Mouse (Mus musculus): ENCODE measurements at regions not wholly inside any gene's neighbourhood (a gene's known extent, or its start where the extent isn't known, plus 50 kb on each side); places are given as distances from the start of the nearest gene placed in this dataset.

- DNase-seq (ENCODE audit: low read depth in 2 of 2, low spot score in 2 of 2): no peak
Observed at GRCm38 (mm10) chr9:52323226-52323625, 154.9 kb upstream of the Zc3h12c start.

- no peak for DNase-seq (ENCODE audit: low read depth in 2 of 2, low spot score in 2 of 2)
Observed at GRCm38 (mm10) chr9:52301521-52301920, 133.1 kb upstream of the Zc3h12c start.

- DNase-seq (ENCODE audit: low read depth in 2 of 2, low spot score in 2 of 2): no peak
Observed at GRCm38 (mm10) chr9:52298329-52298728, 130.0 kb upstream of the Zc3h12c start.

GRCm38 (mm10) chr9:52294699-52295098 is 126.3 kb upstream of the Zc3h12c start:
- DNase-seq (ENCODE audit: low read depth in 2 of 2, low spot score in 2 of 2): no peak

- DNase-seq (ENCODE audit: low read depth in 2 of 2, low spot score in 2 of 2): no peak
Observed at GRCm38 (mm10) chr9:52289069-52289468, 120.7 kb upstream of the Zc3h12c start.

GRCm38 (mm10) chr9:52287761-52288275 is 119.4 kb upstream of the Zc3h12c start:
- no peak for DNase-seq (ENCODE audit: low read depth in 2 of 2, low spot score in 2 of 2)

- DNase-seq (ENCODE audit: low read depth in 2 of 2, low spot score in 2 of 2): peak in 1 of 2 experiments; percentile 7
Observed at GRCm38 (mm10) chr9:52287246-52287651, 118.9 kb upstream of the Zc3h12c start.

GRCm38 (mm10) chr9:52286104-52286503 is 117.7 kb upstream of the Zc3h12c start:
- no peak for DNase-seq (ENCODE audit: low read depth in 2 of 2, low spot score in 2 of 2)

- DNase-seq (ENCODE audit: low read depth in 2 of 2, low spot score in 2 of 2): no peak
Observed at GRCm38 (mm10) chr9:52283558-52283957, 115.2 kb upstream of the Zc3h12c start.

- no peak for DNase-seq (ENCODE audit: low read depth in 2 of 2, low spot score in 2 of 2)
Observed at GRCm38 (mm10) chr9:52280995-52281394, 112.6 kb upstream of the Zc3h12c start.

GRCm38 (mm10) chr9:52280556-52280955 is 112.2 kb upstream of the Zc3h12c start:
- DNase-seq (ENCODE audit: low read depth in 2 of 2, low spot score in 2 of 2): no peak

- DNase-seq (ENCODE audit: low read depth in 2 of 2, low spot score in 2 of 2): no peak
Observed at GRCm38 (mm10) chr9:52278701-52279023, 110.3 kb upstream of the Zc3h12c start.

- DNase-seq (ENCODE audit: low read depth in 2 of 2, low spot score in 2 of 2): no peak
Observed at GRCm38 (mm10) chr9:52277954-52278700, 109.8 kb upstream of the Zc3h12c start.

- DNase-seq (ENCODE audit: low read depth in 2 of 2, low spot score in 2 of 2): no peak
Observed at GRCm38 (mm10) chr9:52273994-52274393, 105.6 kb upstream of the Zc3h12c start.

- DNase-seq (ENCODE audit: low read depth in 2 of 2, low spot score in 2 of 2): no peak
Observed at GRCm38 (mm10) chr9:52272668-52273067, 104.3 kb upstream of the Zc3h12c start.

GRCm38 (mm10) chr9:52271345-52272116 is 103.2 kb upstream of the Zc3h12c start:
- no peak for DNase-seq (ENCODE audit: low read depth in 2 of 2, low spot score in 2 of 2)

GRCm38 (mm10) chr9:52261538-52261937 is 93.2 kb upstream of the Zc3h12c start:
- DNase-seq (ENCODE audit: low read depth in 2 of 2, low spot score in 2 of 2): no peak

- DNase-seq (ENCODE audit: low read depth in 2 of 2, low spot score in 2 of 2): no peak
Observed at GRCm38 (mm10) chr9:52259459-52259858, 91.1 kb upstream of the Zc3h12c start.

- DNase-seq (ENCODE audit: low read depth in 2 of 2, low spot score in 2 of 2): no peak
Observed at GRCm38 (mm10) chr9:52255692-52256091, 87.3 kb upstream of the Zc3h12c start.

GRCm38 (mm10) chr9:52254475-52254874 is 86.1 kb upstream of the Zc3h12c start:
- DNase-seq (ENCODE audit: low read depth in 2 of 2, low spot score in 2 of 2): no peak

- DNase-seq (ENCODE audit: low read depth in 2 of 2, low spot score in 2 of 2): no peak
Observed at GRCm38 (mm10) chr9:52251455-52251854, 83.1 kb upstream of the Zc3h12c start.

GRCm38 (mm10) chr9:52246712-52247111 is 78.3 kb upstream of the Zc3h12c start:
- no peak for DNase-seq (ENCODE audit: low read depth in 2 of 2, low spot score in 2 of 2)
